Mouse (Mus musculus) CH12.LX (cell line): ENCODE data around the gene Bmpr1a. TPM values are rescaled to one million over a fixed set of nuclear protein-coding genes. Genes with fewer than 3 reads are reported as not detected.
A peak's percentile ranks its signal among the peaks of the same experiment; 100 is the strongest.

Experiments used
- DNase-seq: peaks from one replicate; pipeline ENCODE4 v3.0.0-alpha.2; 2013; ENCODE audit errors: extremely low read depth
- H3K27ac ChIP-seq: 2 replicates; pipeline ENCODE4 v1.5.1; 2012; ENCODE audit warnings: low read depth, mild to moderate bottlenecking, control low read depth, moderate library complexity; ENCODE audit not compliant: insufficient read depth
- H3K27me3 ChIP-seq: replicated peaks from 2 replicates; pipeline ENCODE3; 2012; ENCODE audit warnings: inconsistent platforms
- H3K36me3 ChIP-seq, 2 experiments: replicated peaks in 1 of 2; 2 replicates each; pipeline versions ENCODE3 to v1.6.1; 2012; ENCODE audit warnings: inconsistent platforms in 1 of 2, low read length in 1 of 2, mild to moderate bottlenecking in 1 of 2, mixed read lengths in 1 of 2, moderate library complexity in 1 of 2; ENCODE audit not compliant: control insufficient read depth in 1 of 2, insufficient read depth in 1 of 2
- H3K4me1 ChIP-seq, 2 experiments: 2 replicates each; pipeline ENCODE4 v1.6.1; 2012; ENCODE audit warnings: inconsistent platforms in 1 of 2, moderate library complexity in 1 of 2; ENCODE audit not compliant: insufficient read depth in 2 of 2, control insufficient read depth in 1 of 2
- H3K4me2 ChIP-seq: 2 replicates; pipeline ENCODE4 v1.6.1; 2012; ENCODE audit warnings: low read depth, mild to moderate bottlenecking, control low read depth; ENCODE audit not compliant: poor library complexity, insufficient read depth, severe bottlenecking
- H3K4me3 ChIP-seq, 3 experiments: fragments of 150-350 bp in 1 of 3; sonication (generic) in 1 of 3; replicated peaks in 1 of 3; 2 replicates each; pipeline versions ENCODE3 to v1.5.1; 2011 to 2012; ENCODE audit warnings: low read depth in 2 of 3, low read length in 2 of 3, mild to moderate bottlenecking in 2 of 3, moderate library complexity in 2 of 3, control low read depth in 1 of 3, improper control_type of control experiment in 1 of 3, inconsistent platforms in 1 of 3, mixed read lengths in 1 of 3; ENCODE audit not compliant: poor library complexity in 1 of 3
- H3K79me2 ChIP-seq: replicated peaks from 2 replicates; pipeline ENCODE4 v1.6.1; 2012; ENCODE audit warnings: mild to moderate bottlenecking, moderate library complexity; ENCODE audit not compliant: control insufficient read depth, poor library complexity, insufficient read depth, severe bottlenecking; ENCODE audit errors: extremely low read depth
- H3K9ac ChIP-seq: 2 replicates; pipeline ENCODE4 v1.6.1; 2012; ENCODE audit warnings: low read depth, mild to moderate bottlenecking, control low read depth, moderate library complexity; ENCODE audit not compliant: insufficient read depth
- H3K9me3 ChIP-seq: replicated peaks from 2 replicates; pipeline ENCODE3; 2012; ENCODE audit warnings: low read length, inconsistent platforms, mixed read lengths
- BHLHE40 ChIP-seq: IDR thresholded peaks from 2 replicates; pipeline ENCODE4 v1.6.1; 2011; ENCODE audit warnings: mild to moderate bottlenecking, low read depth, low read length, improper control_type of control experiment
- CHD1 ChIP-seq: IDR thresholded peaks from 2 replicates; pipeline ENCODE4 v1.6.1; 2012; ENCODE audit warnings: low read depth, low read length, improper control_type of control experiment, inconsistent platforms
- CTCF ChIP-seq, 2 experiments: IDR thresholded peaks in 1 of 2; conservative IDR thresholded peaks in 1 of 2; 2 replicates each; pipeline ENCODE4 v1.5.1; 2011 to 2012; ENCODE audit warnings: low read depth in 2 of 2, low read length in 2 of 2, improper control_type of control experiment in 1 of 2, inconsistent platforms in 1 of 2, mild to moderate bottlenecking in 1 of 2, moderate library complexity in 1 of 2
- EP300 ChIP-seq: IDR thresholded peaks from 2 replicates; pipeline ENCODE4 v1.6.1; 2011; ENCODE audit warnings: low read length, improper control_type of control experiment
- GABPA ChIP-seq: IDR thresholded peaks from 2 replicates; pipeline ENCODE4 v1.6.1; 2012; ENCODE audit warnings: low read depth, low read length, improper control_type of control experiment, inconsistent platforms; ENCODE audit not compliant: insufficient replicate concordance
- HCFC1 ChIP-seq: IDR thresholded peaks from 2 replicates; pipeline ENCODE4 v1.6.1; 2012; ENCODE audit warnings: low read depth, mild to moderate bottlenecking, inconsistent platforms, low read length, improper control_type of control experiment
- IRF4 ChIP-seq: IDR thresholded peaks from 2 replicates; pipeline ENCODE4 v1.6.1; 2014; ENCODE audit warnings: low read depth, mild to moderate bottlenecking, inconsistent platforms, low read length, improper control_type of control experiment
- JUND ChIP-seq: conservative IDR thresholded peaks from 2 replicates; pipeline ENCODE4 v1.6.1; 2011; ENCODE audit warnings: low read depth, low read length, improper control_type of control experiment
- MAFK ChIP-seq: IDR thresholded peaks from 2 replicates; pipeline ENCODE4 v1.6.1; 2011; ENCODE audit warnings: low read length, improper control_type of control experiment; ENCODE audit not compliant: insufficient replicate concordance
- MAX ChIP-seq: IDR thresholded peaks from 2 replicates; pipeline ENCODE4 v1.6.1; 2011; ENCODE audit warnings: low read length, improper control_type of control experiment
- MEF2A ChIP-seq: IDR thresholded peaks from 2 replicates; pipeline ENCODE4 v1.6.1; 2014; ENCODE audit warnings: low read depth, mild to moderate bottlenecking, inconsistent platforms, low read length, improper control_type of control experiment, borderline replicate concordance
- NELFE ChIP-seq: IDR thresholded peaks from 2 replicates; pipeline ENCODE4 v1.6.1; 2011; ENCODE audit warnings: low read depth, low read length, improper control_type of control experiment
- POLR2AphosphoS2 ChIP-seq: IDR thresholded peaks from 2 replicates; pipeline ENCODE4 v1.6.1; 2011; ENCODE audit warnings: low read depth, low read length, improper control_type of control experiment
- RAD21 ChIP-seq: IDR thresholded peaks from 2 replicates; pipeline ENCODE4 v1.6.1; 2011; ENCODE audit warnings: low read depth, mild to moderate bottlenecking, low read length, improper control_type of control experiment, moderate library complexity
- RCOR1 ChIP-seq: conservative IDR thresholded peaks from 2 replicates; pipeline ENCODE4 v1.6.1; 2012; ENCODE audit warnings: low read depth, mild to moderate bottlenecking, inconsistent platforms, low read length, improper control_type of control experiment
- SIN3A ChIP-seq: IDR thresholded peaks from 2 replicates; pipeline ENCODE4 v1.6.1; 2012; ENCODE audit warnings: low read length, improper control_type of control experiment, inconsistent platforms
- SMC3 ChIP-seq: IDR thresholded peaks from 2 replicates; pipeline ENCODE4 v1.6.1; 2011; ENCODE audit warnings: low read depth, low read length, improper control_type of control experiment
- UBTF ChIP-seq: IDR thresholded peaks from 2 replicates; pipeline ENCODE4 v1.6.1; 2012; ENCODE audit warnings: low read depth, mild to moderate bottlenecking, inconsistent platforms, low read length, improper control_type of control experiment, moderate library complexity
- USF2 ChIP-seq: conservative IDR thresholded peaks from 2 replicates; pipeline ENCODE4 v1.6.1; 2011; ENCODE audit warnings: low read depth, low read length, improper control_type of control experiment
- ZKSCAN1 ChIP-seq: IDR thresholded peaks from 2 replicates; pipeline ENCODE4 v1.6.1; 2012; ENCODE audit warnings: low read depth, inconsistent platforms, low read length, improper control_type of control experiment, borderline replicate concordance
- ZMIZ1 ChIP-seq: IDR thresholded peaks from 2 replicates; pipeline ENCODE4 v1.6.1; 2012; ENCODE audit warnings: low read depth, mild to moderate bottlenecking, inconsistent platforms, low read length, improper control_type of control experiment
- dilution Hi-C: fragments of 300-500 bp; cut with MboI; formaldehyde crosslinking; loops from 2 replicates; pipeline ENCODE4 v1.14.3; 2020; ENCODE audit warnings: low sequenced_read_pairs; ENCODE audit not compliant: extremely low pct_unique_long_range_greater_than_20kb, extremely low pct_ligation_motif_present
- in situ Hi-C: fragments of 300-500 bp; cut with MboI; formaldehyde crosslinking; loops from 3 replicates; pipeline ENCODE4 v1.14.3; 2019; ENCODE audit warnings: low sequenced_read_pairs, low pct_ligation_motif_present, low pct_unique_long_range_greater_than_20kb, mixed read lengths
- polyA plus RNA-seq: library from polyadenylated mRNA; unstranded; fragments of >175 nt; gene quantifications from 2 replicates; pipeline ENCODE4 v1.2.1, GENCODE M21; 2012; ENCODE audit warnings: low read depth; ENCODE audit not compliant: insufficient read length
- total RNA-seq, 2 experiments: library from RNA; depleted of rRNA; stranded (reverse); fragments of 300-350 nt in 1 of 2; fragments of >200 nt in 1 of 2; gene quantifications; 2 replicates each; pipeline ENCODE4 v1.2.3; 2012 to 2014

The Bmpr1a gene
- total RNA-seq (2012; rRNA removed) (26.2 and 32.6 TPM in 2 replicates), total RNA-seq (2014; rRNA removed) (46.7 and 47.9 TPM in 2 replicates), polyA plus RNA-seq (29.8 and 30.1 TPM in 2 replicates)

GRCm38 (mm10) chr14:34503325-34503647 lies at the start of gene Bmpr1a:
Bmpr1a (minus strand) TSS chr14:34503341.
- in situ Hi-C loops (loop anchor here (5.0 kb wide), 1 partner anchor 44 kb away; no protein-coding TSS in a partner anchor), dilution Hi-C loops (no loop called here)
- H3K4me2 ChIP-seq, result peak within 1 kb of the TSS; percentile 79
- H3K9me3 ChIP-seq, result no peaks in the 10 kb centered on the region
- no peak for TF ChIP-seq GABPA
- TF ChIP-seq CHD1, result peak; percentile 87; the same call in 1 of the 2 replicates
- no peak; the same call in 1 of the 2 replicates for TF ChIP-seq SIN3A
- no peak for TF ChIP-seq ZKSCAN1
- no peak for TF ChIP-seq CTCF (conservative IDR thresholded peaks at IDR 0.05 in 1 of 2, IDR thresholded peaks at IDR 0.05 in 1 of 2; ENCODE audit: low read depth in 2 of 2, low read length in 2 of 2)
- TF ChIP-seq SMC3, result no peak
- TF ChIP-seq MEF2A, result 0 out of 2 replicates have a peak, but pooled peaks have one; percentile 60
- TF ChIP-seq NELFE, result no peak
- no peak for TF ChIP-seq USF2
- TF ChIP-seq IRF4, result no peak
- TF ChIP-seq MAFK, result no peak
- 0 out of 2 replicates have a peak, but pooled peaks have one; percentile 6 for TF ChIP-seq EP300
- TF ChIP-seq HCFC1, result no peak
- no peak for TF ChIP-seq RAD21
- no peak for TF ChIP-seq RCOR1
- no peak for TF ChIP-seq POLR2AphosphoS2
- TF ChIP-seq ZMIZ1, result no peak
- no peak for DNase-seq
- H3K4me1 ChIP-seq, result peaks cover 3 to 40% of the 10 kb centered on the region in 2 experiments
- H3K27me3 ChIP-seq, result no peaks in the 10 kb centered on the region
- H3K27ac ChIP-seq, result peak within 1 kb of the TSS; percentile 77
- peak within 1 kb of the TSS; percentile 84 for H3K9ac ChIP-seq
- H3K36me3 ChIP-seq, result no peaks in the 10 kb centered on the region
- H3K79me2 ChIP-seq, result peaks cover 38% of the 10 kb centered on the region
- peak within 1 kb of the TSS; percentile 87 to 93 (median 92) for H3K4me3 ChIP-seq

- Histone ChIP-seq H3K9me3 (no peaks in the 10 kb centered on the region), H3K27ac (no peak overlapping the region), H3K9ac (no peak overlapping the region), H3K27me3 (no peaks in the 10 kb centered on the region), H3K4me1 (peaks cover 2 to 5% of the 10 kb centered on the region in 2 experiments; a peak in 2 of 4 replicates), H3K4me3 (no peak overlapping the region), H3K4me2 (no peak overlapping the region), H3K36me3 (no peaks in the 10 kb centered on the region), H3K79me2 (no peaks in the 10 kb centered on the region)
- in situ Hi-C loops (no loop called here), dilution Hi-C loops (no loop called here)
- no peak for DNase-seq
- no peak for TF ChIP-seq UBTF
- no peak for TF ChIP-seq SIN3A
- no peak for TF ChIP-seq EP300
- TF ChIP-seq BHLHE40, result no peak
- TF ChIP-seq MAX, result no peak
- no peak for TF ChIP-seq MAFK
- TF ChIP-seq JUND, result no peak
Measured at GRCm38 (mm10) chr14:34552226-34552625, 49.1 kb upstream of the Bmpr1a start.
